Mouse (Mus musculus): Measurements from ENCODE around the gene Neurl4.

- TF ChIP-seq CTCF (IDR thresholded peaks at IDR 0.05; ENCODE audit: insufficient read depth, low read depth, low read length) (no peak), POLR2A (IDR thresholded peaks at IDR 0.05; ENCODE audit: insufficient read depth, low read depth, low read length) (no peak)
Observed at GRCm38 (mm10) chr11:69937385-69937784, 36.5 kb downstream of the Neurl4 start.
